Comparison of ENCODE assay signal across 10 mouse cellular contexts in genomic region chr7:119184341-119185143, GRCm38 (mm10). TPM values are rescaled to one million over a fixed set of nuclear protein-coding genes. Genes with fewer than 3 reads are reported as not detected.
DNase-seq lines count a peak whose midpoint lies in the region; ATAC-seq and TF ChIP-seq lines count a peak whose summit lies in the region.
"Had no signal": no experiment of that assay in that cellular context is flagged by ENCODE, and none has a peak within 500 bp of the region (broad histone marks: within the 10 kb centered on the region; RNA-seq: fewer than 3 reads in every experiment).

Gpr139 (minus strand) TSS chr7:119184603.

- no peak within 1 kb of the TSS for H3K27ac ChIP-seq in ES-Bruce4 (ENCODE audit: insufficient read depth, low read length)
- peak within 1 kb of the TSS; percentile 55 for H3K27ac ChIP-seq in forebrain, embryonic 14.5 days (ENCODE audit: low read depth, low read length)
- peak within 1 kb of the TSS; percentile 88 for H3K27ac ChIP-seq in midbrain, embryonic 14.5 days (replicated peaks; ENCODE audit: low read depth, low read length)

- no peaks in the 10 kb centered on the region for H3K9me3 ChIP-seq in ES-Bruce4 (replicated peaks; ENCODE audit: control insufficient read depth, insufficient read depth, low read length, poor library complexity, severe bottlenecking)
- H3K9me3 ChIP-seq in forebrain, embryonic 14.5 days (replicated peaks; ENCODE audit: control insufficient read depth, low read length), result no peaks in the 10 kb centered on the region
- no peaks in the 10 kb centered on the region for H3K9me3 ChIP-seq in midbrain, embryonic 14.5 days (ENCODE audit: control insufficient read depth, low read length)

- no peaks in the 10 kb centered on the region for H3K4me1 ChIP-seq in ES-Bruce4 (ENCODE audit: control insufficient read depth, insufficient read depth, low read length)
- peaks cover 8% of the 10 kb centered on the region; the same call in 1 of the 2 replicates for H3K4me1 ChIP-seq in forebrain, embryonic 14.5 days (ENCODE audit: control insufficient read depth, insufficient read depth, low read length)
- peaks cover 4% of the 10 kb centered on the region; the same call in 1 of the 2 replicates for H3K4me1 ChIP-seq in midbrain, embryonic 14.5 days (ENCODE audit: control insufficient read depth, insufficient read depth, low read length)

- no peak for TF ChIP-seq CTCF in ES-Bruce4 (IDR thresholded peaks at IDR 0.05; ENCODE audit: low read depth, low read length)

- H3K4me3 ChIP-seq in ES-Bruce4 (ENCODE audit: low read depth, low read length), result peak within 1 kb of the TSS; percentile 38
- peak within 1 kb of the TSS; percentile 46 for H3K4me3 ChIP-seq in forebrain, embryonic 14.5 days (ENCODE audit: low read depth, low read length)
- H3K4me3 ChIP-seq in midbrain, embryonic 14.5 days (replicated peaks; ENCODE audit: low read depth, low read length), result peak within 1 kb of the TSS; percentile 57

- peak; percentile 2 for DNase-seq in adrenal gland, postnatal 25 days
- no peak for DNase-seq in adrenal gland, postnatal 4 days (ENCODE audit: low spot score in 2 of 2)
- peak; percentile 86 for DNase-seq in forebrain, embryonic 14.5 days (ENCODE audit: low spot score)
- DNase-seq in layer of hippocampus, postnatal 25 days (ENCODE audit: extremely low spot score in 1 of 2, low spot score in 1 of 2), result peak; percentile 41 to 53
- DNase-seq in midbrain, embryonic 14.5 days, result peak; percentile 90
- DNase-seq in gastrocnemius, adult 8-10 months (ENCODE audit: low spot score in 2 of 2), result no peak
- DNase-seq in thymus, postnatal 36 days, result no peak

- WGBS in forebrain, embryonic 14.5 days, result 1% methylated on average over 41 of the region's 47 CpGs
- WGBS in midbrain, embryonic 14.5 days, result under 1% methylated on average over 47 of the region's 47 CpGs

- peaks cover 3% of the 10 kb centered on the region; the same call in 1 of the 2 replicates for H3K27me3 ChIP-seq in ES-Bruce4 (ENCODE audit: control insufficient read depth, insufficient read depth, low read length, poor library complexity, severe bottlenecking)
- H3K27me3 ChIP-seq in forebrain, embryonic 14.5 days (replicated peaks; ENCODE audit: control insufficient read depth, insufficient read depth, low read length), result peaks cover 17% of the 10 kb centered on the region
- peaks cover 4% of the 10 kb centered on the region; the same call in 1 of the 2 replicates for H3K27me3 ChIP-seq in midbrain, embryonic 14.5 days (ENCODE audit: control insufficient read depth, insufficient read depth, low read length)

- H3K36me3 ChIP-seq in ES-Bruce4 (ENCODE audit: control insufficient read depth, insufficient read depth, low read length, poor library complexity, severe bottlenecking), result no peaks in the 10 kb centered on the region
- no peaks in the 10 kb centered on the region for H3K36me3 ChIP-seq in forebrain, embryonic 14.5 days (ENCODE audit: control insufficient read depth, insufficient read depth, low read length)
- no peaks in the 10 kb centered on the region for H3K36me3 ChIP-seq in midbrain, embryonic 14.5 days (ENCODE audit: control insufficient read depth, insufficient read depth, low read length)

- no peak for TF ChIP-seq EP300 in ES-Bruce4 (IDR thresholded peaks at IDR 0.05; ENCODE audit: insufficient read depth, low read depth, low read length)

- ATAC-seq in forebrain, embryonic 14.5 days, result peak; percentile 90
- ATAC-seq in midbrain, embryonic 14.5 days (ENCODE audit: low FRiP score, low TSS enrichment), result peak; percentile 92

- TF ChIP-seq POLR2A in ES-Bruce4 (IDR thresholded peaks at IDR 0.05; ENCODE audit: insufficient read depth, low read length), result no peak

- H3K4me2 ChIP-seq in forebrain, embryonic 14.5 days (ENCODE audit: low read length), result peak within 1 kb of the TSS; percentile 60
- H3K4me2 ChIP-seq in midbrain, embryonic 14.5 days (ENCODE audit: low read length), result peak within 1 kb of the TSS; percentile 80

- peak within 1 kb of the TSS; percentile 7; the same call in 1 of the 2 replicates for H3K9ac ChIP-seq in ES-Bruce4 (ENCODE audit: low read depth, poor library complexity, severe bottlenecking)
- H3K9ac ChIP-seq in forebrain, embryonic 14.5 days (ENCODE audit: low read length), result peak within 1 kb of the TSS; percentile 55
- H3K9ac ChIP-seq in midbrain, embryonic 14.5 days (replicated peaks; ENCODE audit: low read length), result peak within 1 kb of the TSS; percentile 72

RNA-seq across cellular contexts. Expression of gene Gpr139, which starts in this region (rescaled TPM):
- not detected in 2 replicates for total RNA-seq in adrenal gland, postnatal 25 days (2021)
- total RNA-seq in adrenal gland, postnatal 4 days (2021), result under 1 TPM in 1 of 2 experiments, not detected in 1; 0.06 TPM
- polyA plus RNA-seq in ES-Bruce4 (2011; ENCODE audit: insufficient read depth, insufficient read length, low read depth, missing spikeins), result not detected in 2 replicates
- 5.5 and 6.3 TPM in 2 replicates for polyA plus RNA-seq in forebrain, embryonic 14.5 days (2014; fragmentation: Nextera tagmentation; extraction: Ambion mirVana)
- 1 to 10 TPM; 1.8 to 1.9 TPM for total RNA-seq in layer of hippocampus, postnatal 25 days (2021)
- 15.0 and 15.5 TPM in 2 replicates for polyA plus RNA-seq in midbrain, embryonic 14.5 days (2014; fragmentation: Nextera tagmentation; extraction: Ambion mirVana)
- total RNA-seq in gastrocnemius, adult 8-10 months (2022), result not detected
- total RNA-seq: gastrocnemius, postnatal 4 days had no signal
- polyA plus RNA-seq: C2C12 had no signal

Comparison
In these comparisons a context has a peak if more than half of its experiments do, and no peak if none do; other contexts are left out.
1. Peak in DNase-seq in adrenal gland, postnatal 25 days; RNA of the gene not detected or under 1 TPM.
2. DNase-seq: peak in forebrain, embryonic 14.5 days (single experiment), layer of hippocampus, postnatal 25 days (2 of 2) and midbrain, embryonic 14.5 days (single experiment); none in adrenal gland, postnatal 4 days (0 of 2), gastrocnemius, adult 8-10 months (0 of 2) and thymus, postnatal 36 days (0 of 2).
3. H3K9ac ChIP-seq: peak in every context shown above with its lines; median percentile 72 in midbrain, embryonic 14.5 days; 55 in forebrain, embryonic 14.5 days; 7 in ES-Bruce4.
4. Peak in every context shown above with its lines, with median percentiles within 50 percentile points of each other: H3K4me3 ChIP-seq.